Mouse (Mus musculus) heart, postnatal 0 days (tissue): ENCODE results near the gene Fibp.

Experiments
- CTCF ChIP-seq: IDR thresholded peaks from 2 replicates; pipeline ENCODE4 v1.5.1; 2016; ENCODE audit warnings: antibody characterized with exemption, control low read depth, low read depth
- EP300 ChIP-seq: IDR thresholded peaks from 2 replicates; pipeline ENCODE4 v1.6.1; 2016; ENCODE audit warnings: antibody characterized with exemption, low read depth

- TF ChIP-seq CTCF (no peak), EP300 (no peak)
Observed at GRCm38 (mm10) chr19:5444954-5445353, 15.5 kb upstream of the Fibp start.
